10 mouse cellular contexts compared by ENCODE assay signal in the genomic region with DNA sequence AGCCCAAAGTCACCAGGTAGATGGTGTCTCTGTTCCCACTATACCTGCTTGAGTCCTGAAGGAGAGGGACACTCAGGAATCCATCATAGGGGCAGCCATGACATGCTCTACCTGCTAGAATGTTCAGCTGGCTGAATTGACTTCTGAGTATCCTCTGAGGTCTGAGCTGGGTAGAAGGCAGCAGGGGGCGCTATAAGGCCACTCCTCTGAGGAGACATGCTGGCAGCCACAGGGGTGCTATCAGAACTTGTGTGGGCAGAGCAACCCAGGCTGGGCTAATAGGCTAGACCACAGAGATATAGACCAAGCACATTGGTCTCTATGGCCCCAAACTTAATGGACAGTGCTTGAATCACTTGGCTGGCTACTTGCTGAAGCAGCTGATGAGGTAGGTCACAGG. TPM values are rescaled to one million over a fixed set of nuclear protein-coding genes. Genes with fewer than 3 reads are reported as not detected.
DNase-seq lines count a peak whose midpoint lies in the region; ATAC-seq and TF ChIP-seq lines count a peak whose summit lies in the region.
"Had no signal": no experiment of that assay in that cellular context is flagged by ENCODE, and none has a peak within 500 bp of the region (broad histone marks: within the 10 kb centered on the region; RNA-seq: fewer than 3 reads in every experiment).

No protein-coding gene starts in this region.

- no peaks in the 10 kb centered on the region for H3K36me3 ChIP-seq in thymus, adult 2 months (ENCODE audit: control insufficient read depth, insufficient read depth, low read length)
- H3K36me3 ChIP-seq in embryonic facial prominence, embryonic 10.5 days (replicated peaks): no peaks in the 10 kb centered on the region
- H3K36me3 ChIP-seq: embryonic facial prominence, embryonic 12.5 days; midbrain, embryonic 15.5 days had no signal

- WGBS in thymus, adult 2 months: 21% methylated on average over 1 of the region's 1 CpGs
- WGBS in embryonic facial prominence, embryonic 10.5 days: 3% methylated on average over 1 of the region's 1 CpGs

- no peaks in the 10 kb centered on the region for H3K4me1 ChIP-seq in thymus, adult 2 months (replicated peaks; ENCODE audit: control insufficient read depth, insufficient read depth, low read length)
- peaks cover 9% of the 10 kb centered on the region; the same call in 1 of the 2 replicates for H3K4me1 ChIP-seq in embryonic facial prominence, embryonic 10.5 days
- H3K4me1 ChIP-seq: embryonic facial prominence, embryonic 12.5 days had no signal

- no peak overlapping the region for H3K4me3 ChIP-seq in thymus, adult 2 months (ENCODE audit: control insufficient read depth, insufficient read depth, low read length)
- no peak overlapping the region for H3K4me3 ChIP-seq in embryonic facial prominence, embryonic 10.5 days
- H3K4me3 ChIP-seq: embryonic facial prominence, embryonic 12.5 days; midbrain, embryonic 15.5 days had no signal

- peak; percentile 62 for DNase-seq in cerebellum, adult 11-12 months
- DNase-seq in thymus, adult 2 months: peak; percentile 31
- no peak for DNase-seq in thymus, adult 18-20 months
- peak; percentile 40 for DNase-seq in induced T-regulatory cell, adult 2 months (ENCODE audit: low read depth)
- peak; percentile 49 for DNase-seq in thymus, postnatal 4 days
- DNase-seq in embryonic facial prominence, embryonic 10.5 days (ENCODE audit: low spot score): no peak
- no peak for DNase-seq in gastrocnemius, adult 18-20 months (ENCODE audit: low spot score)

- H3K9me3 ChIP-seq in embryonic facial prominence, embryonic 10.5 days: no peaks in the 10 kb centered on the region
- H3K9me3 ChIP-seq: embryonic facial prominence, embryonic 12.5 days; midbrain, embryonic 15.5 days had no signal

- TF ChIP-seq POLR2A in thymus, adult 2 months (IDR thresholded peaks at IDR 0.05; ENCODE audit: control insufficient read depth, extremely low read depth, insufficient read depth, low read length, poor library complexity): no peak

- 0 out of 2 replicates have a peak, but pooled peaks have one; percentile 23 for TF ChIP-seq CTCF in thymus, adult 2 months (IDR thresholded peaks at IDR 0.05; ENCODE audit: borderline replicate concordance, control insufficient read depth, extremely low read depth, insufficient read depth, low read length, poor library complexity)

- H3K27ac ChIP-seq in thymus, adult 2 months (ENCODE audit: control insufficient read depth, insufficient read depth, low read length): no peak overlapping the region
- H3K27ac ChIP-seq in embryonic facial prominence, embryonic 10.5 days (replicated peaks): no peak overlapping the region
- H3K27ac ChIP-seq: embryonic facial prominence, embryonic 12.5 days; midbrain, embryonic 15.5 days had no signal

- H3K27me3 ChIP-seq in thymus, adult 2 months (ENCODE audit: control insufficient read depth, insufficient read depth, low read length): no peaks in the 10 kb centered on the region
- no peaks in the 10 kb centered on the region for H3K27me3 ChIP-seq in embryonic facial prominence, embryonic 10.5 days (replicated peaks; ENCODE audit: low read depth, poor library complexity, severe bottlenecking)
- H3K27me3 ChIP-seq: embryonic facial prominence, embryonic 12.5 days; midbrain, embryonic 15.5 days had no signal

- ATAC-seq in cerebellum, adult (ENCODE audit: insufficient number of reproducible peaks, low FRiP score, low TSS enrichment): no peak
- ATAC-seq: midbrain, embryonic 15.5 days had no signal

RNA-seq across cellular contexts. Expression of gene Syt2, which starts 27.8 kb away (rescaled TPM):
- polyA plus RNA-seq in thymus, adult 2 months (2012; rRNA removed): 0.05 and 0.70 TPM in 2 replicates
- 3.6 and 3.8 TPM in 2 replicates for polyA plus RNA-seq in embryonic facial prominence, embryonic 10.5 days (2016; fragmentation: Nextera tagmentation; extraction: Ambion mirVana)
- total RNA-seq in gastrocnemius, adult 18-20 months (2021): not detected

Comparison
In these comparisons a context has a peak if more than half of its experiments do, and no peak if none do; other contexts are left out.
1. DNase-seq: peak in cerebellum, adult 11-12 months (single experiment), thymus, adult 2 months (single experiment), induced T-regulatory cell, adult 2 months (single experiment) and thymus, postnatal 4 days (single experiment); none in thymus, adult 18-20 months (0 of 2), embryonic facial prominence, embryonic 10.5 days (single experiment) and gastrocnemius, adult 18-20 months (single experiment).